Mouse (Mus musculus) hindbrain, embryonic 11.5 days (tissue): Measurements from ENCODE around the gene Mfsd13b. TPM values are rescaled to one million over a fixed set of nuclear protein-coding genes. Genes with fewer than 3 reads are reported as not detected.

Experiments
- ATAC-seq: fragments of 200-750 bp; cut with Nextera tagmentation; 2 replicates; pipeline ENCODE4 v1.8.0; 2017; ENCODE audit warnings: mild to moderate bottlenecking, moderate TSS enrichment, moderate library complexity; ENCODE audit not compliant: low FRiP score
- DNase-seq: peaks from one replicate; pipeline ENCODE4 v3.0.0-alpha.2; 2015; ENCODE audit warnings: low spot score
- H3K27ac ChIP-seq: fragments of 300-500 bp; sonication (generic); 2 replicates; pipeline ENCODE4 v1.5.1; 2014; ENCODE audit warnings: mild to moderate bottlenecking, low read depth, low read length
- H3K27me3 ChIP-seq: fragments of 300-500 bp; sonication (generic); 2 replicates; pipeline ENCODE4 v1.6.1; 2014; ENCODE audit warnings: mild to moderate bottlenecking, low read length, moderate library complexity, mixed read lengths; ENCODE audit not compliant: control insufficient read depth, insufficient read depth
- H3K36me3 ChIP-seq: fragments of 300-500 bp; sonication (generic); 2 replicates; pipeline ENCODE4 v1.6.1; 2014; ENCODE audit warnings: mild to moderate bottlenecking, low read length, moderate library complexity, mixed read lengths; ENCODE audit not compliant: control insufficient read depth, insufficient read depth
- H3K4me1 ChIP-seq: fragments of 300-500 bp; sonication (generic); replicated peaks from 2 replicates; pipeline ENCODE4 v1.6.1; 2014; ENCODE audit warnings: low read length, mixed read lengths; ENCODE audit not compliant: control insufficient read depth, insufficient read depth
- H3K4me2 ChIP-seq: fragments of 300-500 bp; sonication (generic); replicated peaks from 2 replicates; pipeline ENCODE4 v1.6.1; 2014; ENCODE audit warnings: mild to moderate bottlenecking, low read depth, low read length
- H3K4me3 ChIP-seq: fragments of 300-500 bp; sonication (generic); 2 replicates; pipeline ENCODE4 v1.5.1; 2014; ENCODE audit warnings: low read depth, low read length
- H3K9ac ChIP-seq: fragments of 300-500 bp; sonication (generic); 2 replicates; pipeline ENCODE4 v1.6.1; 2014; ENCODE audit warnings: low read depth, low read length
- H3K9me3 ChIP-seq: fragments of 300-500 bp; sonication (generic); 2 replicates; pipeline ENCODE4 v1.6.1; 2016; ENCODE audit warnings: low read length; ENCODE audit not compliant: control insufficient read depth
- WGBS: fragments of 180-500 bp; shearing (Covaris S2); extraction: QIAGEN DNeasy Blood & Tissue Kit; methylation state at CpG from one replicate; pipeline ENCODE4 v1.1.7; 2014; 5-methylcytosine and 5-hydroxymethylcytosine counted together
- polyA plus RNA-seq: library from polyadenylated mRNA; unstranded; fragments of >200 nt; fragmentation: Nextera tagmentation; extraction: Ambion mirVana; gene quantifications from 2 replicates; pipeline ENCODE4 v1.2.1, GENCODE M21; 2014

Gene Mfsd13b
- polyA plus RNA-seq, 1 experiment from 2014 or later = 0.66 TPM

DNA sequence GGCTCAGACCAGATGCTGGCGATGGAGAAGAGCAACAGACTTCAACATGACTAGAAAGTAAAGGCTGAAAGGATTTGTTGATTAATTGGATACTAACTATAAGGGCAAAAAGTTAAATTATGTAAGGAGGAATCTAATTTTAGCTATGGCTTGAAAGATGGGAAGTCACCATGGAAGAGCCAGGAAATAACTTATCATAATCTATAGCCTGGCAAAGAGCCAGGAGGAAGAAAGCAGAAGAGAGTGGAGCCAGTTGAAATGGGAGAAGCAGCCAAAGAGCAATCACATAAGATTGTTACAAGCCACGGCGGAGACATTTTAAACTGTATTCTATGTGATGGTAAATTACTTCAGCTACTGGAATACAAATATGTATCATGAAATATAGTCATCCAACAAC lies 8.3 kb upstream of the Mfsd13b start:
- no peaks in the 10 kb centered on the region for H3K36me3 ChIP-seq
- 91% methylated on average over 3 of the region's 3 CpGs for WGBS
- no peak for ATAC-seq
- H3K4me3 ChIP-seq = no peak overlapping the region
- no peak for DNase-seq
- H3K27me3 ChIP-seq = no peaks in the 10 kb centered on the region
- H3K9me3 ChIP-seq = no peaks in the 10 kb centered on the region
- H3K4me2 ChIP-seq = no peak overlapping the region
- no peak overlapping the region for H3K9ac ChIP-seq
- no peaks in the 10 kb centered on the region for H3K4me1 ChIP-seq
- no peak overlapping the region for H3K27ac ChIP-seq

DNA sequence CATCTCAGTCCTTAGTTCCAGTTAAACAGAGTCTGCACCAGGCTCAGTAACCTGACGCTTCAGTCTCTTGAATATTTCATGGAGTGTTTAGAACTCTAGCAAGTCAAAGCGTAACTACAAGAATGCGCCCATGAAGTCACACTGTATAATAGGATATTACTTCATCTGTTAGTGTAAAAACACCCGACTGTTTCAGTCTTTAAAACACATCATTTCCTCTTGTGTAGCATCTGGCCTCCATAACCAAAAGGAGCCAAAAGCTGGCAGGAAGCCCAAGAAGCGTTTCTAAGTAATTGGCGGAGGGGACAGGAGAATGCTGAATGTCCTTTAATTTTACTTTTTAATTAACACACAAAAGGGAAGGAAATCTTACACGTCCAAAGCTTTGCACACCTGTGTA lies 5.2 kb upstream of the Mfsd13b start:
- no peak overlapping the region for H3K4me2 ChIP-seq
- ATAC-seq (no peak), DNase-seq (no peak)
- no peak overlapping the region for H3K9ac ChIP-seq
- H3K36me3 ChIP-seq = no peaks in the 10 kb centered on the region
- no peaks in the 10 kb centered on the region for H3K27me3 ChIP-seq
- WGBS = 76% methylated on average over 7 of the region's 7 CpGs
- no peak overlapping the region for H3K4me3 ChIP-seq
- no peak overlapping the region for H3K27ac ChIP-seq
- no peaks in the 10 kb centered on the region for H3K4me1 ChIP-seq
- no peaks in the 10 kb centered on the region for H3K9me3 ChIP-seq

DNA sequence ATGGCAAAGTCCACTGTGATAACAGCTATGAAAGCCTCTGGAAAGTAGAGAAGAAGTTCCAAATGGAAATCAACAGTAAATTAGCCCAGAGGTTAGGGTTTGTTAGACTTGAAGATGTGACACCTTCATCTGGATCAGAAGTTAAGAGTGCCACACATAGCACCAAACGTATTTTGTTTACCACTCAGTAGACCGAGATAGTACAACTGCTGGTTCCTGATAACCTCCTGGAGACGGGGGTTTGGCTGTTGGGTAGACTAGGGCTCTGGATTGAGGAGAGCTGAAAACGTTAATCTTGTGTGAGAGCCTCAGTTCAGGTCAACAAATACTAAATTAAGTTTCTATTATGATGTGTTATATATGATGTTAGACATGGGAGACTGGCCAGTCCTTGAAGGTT lies 2.3 kb upstream of the Mfsd13b start:
- Histone ChIP-seq H3K27me3 (no peaks in the 10 kb centered on the region), H3K9me3 (no peaks in the 10 kb centered on the region), H3K4me2 (no peak overlapping the region), H3K27ac (no peak overlapping the region), H3K4me3 (0 out of 2 replicates have a peak overlapping the region, but pooled peaks have one; percentile 1), H3K9ac (no peak overlapping the region), H3K4me1 (no peaks in the 10 kb centered on the region; the same call in 1 of the 2 replicates), H3K36me3 (no peaks in the 10 kb centered on the region)
- no peak for DNase-seq
- 84% methylated on average over 4 of the region's 4 CpGs for WGBS
- ATAC-seq = no peak

DNA sequence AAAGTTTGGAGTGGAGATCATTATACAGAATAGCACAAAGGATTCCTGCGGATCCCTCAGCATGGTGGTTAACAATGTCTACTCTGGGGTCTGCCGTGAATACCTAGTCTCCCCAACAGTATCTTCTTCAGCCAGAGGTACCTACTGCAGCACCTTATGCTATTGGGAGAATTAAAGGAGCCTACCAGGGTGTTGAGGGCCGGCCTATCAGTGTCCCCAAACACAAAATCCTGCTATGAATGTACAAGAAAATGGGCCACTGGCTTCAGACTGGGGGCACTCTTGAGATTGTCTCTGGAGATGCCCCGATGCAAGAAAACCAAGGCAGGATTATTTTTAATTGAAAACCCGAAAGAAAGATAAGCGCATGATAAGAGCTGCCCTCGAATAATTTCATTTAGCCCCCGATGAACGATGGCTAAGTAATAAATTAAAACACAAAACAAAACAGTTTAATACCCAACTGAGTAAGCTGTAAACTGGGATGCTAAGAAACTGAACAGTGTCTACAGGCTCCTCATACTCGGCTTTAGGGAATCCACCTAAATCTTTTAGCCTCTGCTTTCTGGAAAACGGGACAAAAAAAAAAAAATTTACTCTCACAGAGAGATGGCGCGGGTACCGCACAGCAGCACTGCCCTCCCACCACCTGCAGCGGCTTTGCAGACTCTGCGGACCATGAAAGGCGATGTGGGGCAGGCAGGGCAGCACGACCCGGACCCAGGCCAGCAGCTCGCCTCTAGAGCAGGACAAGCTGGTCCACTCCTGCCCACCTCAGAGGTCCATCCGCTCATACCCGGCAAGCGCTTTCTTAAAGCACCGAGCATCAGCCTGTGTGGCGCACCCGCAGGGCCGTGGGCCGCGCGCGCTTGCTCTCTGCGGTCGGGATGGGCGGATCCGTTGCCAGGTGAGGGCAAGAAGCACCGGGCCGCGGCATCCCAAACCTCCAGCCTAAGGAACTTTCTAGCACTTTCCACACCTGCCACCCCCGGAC lies 1.1 kb upstream of the Mfsd13b start:
- Histone ChIP-seq H3K4me1 (no peaks in the 10 kb centered on the region; the same call in 1 of the 2 replicates), H3K9ac (peak overlapping the region; percentile 83), H3K9me3 (no peaks in the 10 kb centered on the region), H3K27me3 (no peaks in the 10 kb centered on the region), H3K27ac (peak overlapping the region; percentile 77; the same call in 1 of the 2 replicates), H3K4me2 (peak overlapping the region; percentile 77), H3K36me3 (no peaks in the 10 kb centered on the region), H3K4me3 (peak overlapping the region; percentile 93)
- peak; percentile 60 for ATAC-seq
- 5% methylated on average over 39 of the region's 39 CpGs for WGBS
- peak; percentile 72 for DNase-seq

DNA sequence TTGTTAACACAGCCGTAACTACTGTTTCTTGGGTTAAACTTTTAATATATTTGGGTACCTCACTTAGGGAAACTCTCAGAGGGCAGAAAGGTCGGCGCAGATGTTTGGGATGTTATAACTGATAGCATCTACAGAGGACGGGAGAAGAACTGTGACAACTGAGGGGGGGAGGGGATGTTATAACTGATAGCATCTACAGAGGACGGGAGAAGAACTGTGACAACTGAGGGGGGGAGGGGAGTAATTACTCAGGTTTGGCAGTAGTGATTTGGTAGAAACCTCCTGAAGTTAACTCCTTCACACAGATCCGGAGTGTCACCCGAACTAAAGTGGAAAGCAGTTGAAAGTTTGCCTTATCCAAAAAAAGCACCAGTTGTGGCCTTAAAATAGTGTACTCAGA lies 659 bp downstream of the Mfsd13b start:
- peak; percentile 20; the same call in 1 of the 2 replicates for ATAC-seq
- Histone ChIP-seq H3K4me2 (peak overlapping the region; percentile 79), H3K9ac (peak overlapping the region; percentile 80), H3K4me3 (peak overlapping the region; percentile 93), H3K27me3 (no peaks in the 10 kb centered on the region), H3K4me1 (no peaks in the 10 kb centered on the region; the same call in 1 of the 2 replicates), H3K27ac (peak overlapping the region; percentile 69; the same call in 1 of the 2 replicates), H3K36me3 (no peaks in the 10 kb centered on the region), H3K9me3 (no peaks in the 10 kb centered on the region)
- DNase-seq = peak; percentile 51
- WGBS = 15% methylated on average over 7 of the region's 7 CpGs

DNA sequence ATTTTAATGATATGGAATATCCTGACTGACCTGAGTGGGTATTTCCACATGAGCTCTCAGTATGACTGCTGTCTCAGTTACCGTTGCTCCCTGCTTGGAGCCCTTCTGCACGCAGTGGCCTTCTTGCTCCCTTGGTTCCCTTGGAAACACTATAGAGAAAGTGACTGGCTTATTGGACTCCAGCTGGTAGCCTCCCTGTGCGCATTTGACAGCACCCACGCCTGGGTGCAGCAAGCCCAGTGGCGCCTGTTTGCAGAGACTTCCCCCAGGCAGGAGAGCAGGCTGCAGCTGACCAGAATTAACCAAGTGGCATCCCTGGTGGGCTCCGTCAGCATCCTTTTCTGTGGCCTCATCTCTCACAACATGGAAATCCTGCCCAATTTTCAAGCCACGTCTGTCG lies 8.9 kb downstream of the Mfsd13b start:
- no peak overlapping the region for H3K27ac ChIP-seq
- H3K27me3 ChIP-seq = no peaks in the 10 kb centered on the region
- no peaks in the 10 kb centered on the region for H3K4me1 ChIP-seq
- H3K9me3 ChIP-seq = no peaks in the 10 kb centered on the region
- no peak overlapping the region for H3K4me2 ChIP-seq
- 73% methylated on average over 8 of the region's 8 CpGs for WGBS
- DNase-seq = no peak
- no peak overlapping the region for H3K9ac ChIP-seq
- H3K36me3 ChIP-seq = no peaks in the 10 kb centered on the region
- no peak overlapping the region for H3K4me3 ChIP-seq
- no peak for ATAC-seq

DNA sequence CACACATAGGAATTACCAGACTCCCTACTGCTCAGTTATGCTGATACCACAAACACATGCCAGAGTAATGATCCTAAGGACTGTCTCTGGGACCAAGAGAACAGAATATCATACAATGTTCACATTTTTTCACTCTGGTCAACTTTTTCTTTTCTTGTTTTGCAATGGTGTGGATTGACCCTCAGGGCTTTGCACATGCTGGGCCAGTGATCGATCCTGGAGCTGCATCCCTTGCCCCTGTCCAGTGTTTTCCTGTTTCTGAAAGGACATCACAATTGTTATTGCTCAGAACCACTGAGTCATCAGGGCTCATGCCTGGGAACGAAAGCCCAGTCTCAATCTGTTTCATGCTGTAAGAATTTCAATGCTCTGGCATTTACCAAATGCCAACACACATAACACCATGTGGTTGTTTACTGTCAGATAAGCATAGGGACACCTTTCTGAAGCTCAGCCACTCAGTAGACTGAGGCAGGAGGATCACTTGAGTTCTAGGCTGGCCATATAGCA lies 16.8 kb downstream of the Mfsd13b start:
- ATAC-seq = no peak
- Histone ChIP-seq H3K9me3 (no peaks in the 10 kb centered on the region), H3K9ac (no peak overlapping the region), H3K4me1 (no peaks in the 10 kb centered on the region), H3K27me3 (no peaks in the 10 kb centered on the region), H3K4me3 (no peak overlapping the region), H3K4me2 (no peak overlapping the region), H3K27ac (no peak overlapping the region), H3K36me3 (no peaks in the 10 kb centered on the region)
- no peak for DNase-seq
- 86% methylated on average over 2 of the region's 2 CpGs for WGBS

DNA sequence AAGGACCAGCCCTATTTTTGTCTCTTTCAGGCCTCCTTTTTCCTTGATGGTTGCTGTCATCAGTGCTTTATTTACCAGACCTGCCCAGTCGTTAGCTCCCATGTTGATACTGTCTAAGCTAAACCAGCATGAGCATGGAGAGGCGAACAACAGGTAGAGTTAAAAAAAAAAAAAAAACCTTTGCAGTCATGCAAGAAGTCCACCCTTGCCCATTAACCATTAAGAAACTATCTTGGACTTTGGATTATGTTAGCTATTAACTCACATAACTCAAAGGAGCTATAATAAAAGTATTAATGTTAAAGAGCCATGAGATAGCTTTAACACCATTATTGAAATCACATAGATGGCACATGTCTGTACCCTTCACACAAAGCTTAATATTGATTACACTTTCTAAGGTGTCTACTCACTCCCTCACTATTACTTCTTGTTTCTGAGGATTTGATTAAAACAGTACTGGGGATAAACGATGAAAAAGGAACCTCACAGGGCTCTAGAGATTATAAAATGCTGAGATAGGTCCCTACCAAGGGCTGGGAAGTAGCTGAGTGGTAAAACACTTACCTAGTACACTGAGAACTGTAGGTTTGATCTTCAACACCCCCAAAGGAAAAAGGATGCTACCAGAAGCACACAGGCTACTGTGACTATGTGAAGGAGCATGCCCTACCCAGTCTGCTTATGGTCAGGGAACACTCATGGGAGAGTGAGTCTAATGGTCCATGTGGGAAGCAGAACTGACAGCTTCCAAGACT lies 17.9 kb downstream of the Mfsd13b start:
- H3K27me3 ChIP-seq = no peaks in the 10 kb centered on the region
- H3K4me3 ChIP-seq = no peak overlapping the region
- DNase-seq (no peak), ATAC-seq (no peak)
- H3K36me3 ChIP-seq = no peaks in the 10 kb centered on the region
- H3K9ac ChIP-seq = no peak overlapping the region
- H3K9me3 ChIP-seq = no peaks in the 10 kb centered on the region
- H3K4me2 ChIP-seq = no peak overlapping the region
- H3K4me1 ChIP-seq = no peaks in the 10 kb centered on the region
- no peak overlapping the region for H3K27ac ChIP-seq
- WGBS = 83% methylated on average over 3 of the region's 3 CpGs
